Mouse (Mus musculus): ENCODE results near the gene Rtcb. TPM values are rescaled to one million over a fixed set of nuclear protein-coding genes. Genes with fewer than 3 reads are reported as not detected.
A peak's percentile ranks its signal among the peaks of the same experiment; 100 is the strongest.

Gene Rtcb
- polyA plus RNA-seq, 1 experiment from 2014 or later, result 237 TPM

- no peaks in the 10 kb centered on the region for H3K36me3 ChIP-seq (replicated peaks)
- WGBS, result 1% methylated on average over 63 of the region's 63 CpGs
- H3K4me3 ChIP-seq, result peak overlapping the region; percentile 65
- H3K27ac ChIP-seq (replicated peaks), result peak overlapping the region; percentile 73; the same call in 1 of the 2 replicates
- H3K4me1 ChIP-seq, result peaks cover 20% of the 10 kb centered on the region
- peaks cover 36% of the 10 kb centered on the region for H3K27me3 ChIP-seq (replicated peaks; ENCODE audit: low read depth, poor library complexity, severe bottlenecking)
- H3K9me3 ChIP-seq, result no peaks in the 10 kb centered on the region
- DNase-seq (ENCODE audit: low spot score), result peak; percentile 84
Measured at GRCm38 (mm10) chr10:85928499-85929207, 29.0 kb downstream of the Rtcb start.

GRCm38 (mm10) chr10:85927676-85928445 is 29.8 kb downstream of the Rtcb start, which contains the start of gene Ascl4:
Ascl4 (plus strand) TSS chr10:85927681.
- H3K4me3 ChIP-seq, result peak within 1 kb of the TSS; percentile 65
- 2% methylated on average over 23 of the region's 23 CpGs for WGBS
- peaks cover 36% of the 10 kb centered on the region for H3K27me3 ChIP-seq (replicated peaks; ENCODE audit: low read depth, poor library complexity, severe bottlenecking)
- H3K4me1 ChIP-seq, result peaks cover 20% of the 10 kb centered on the region
- peak; percentile 58 for DNase-seq (ENCODE audit: low spot score)
- H3K27ac ChIP-seq (replicated peaks), result peak within 1 kb of the TSS; percentile 73; the same call in 1 of the 2 replicates
- H3K9me3 ChIP-seq, result no peaks in the 10 kb centered on the region
- no peaks in the 10 kb centered on the region for H3K36me3 ChIP-seq (replicated peaks)

GRCm38 (mm10) chr10:85916498-85917309 is 40.9 kb downstream of the Rtcb start, which contains the start of gene Prdm4:
Prdm4 (minus strand) TSS chr10:85917142.
- WGBS, result under 1% methylated on average over 90 of the region's 90 CpGs
- Histone ChIP-seq H3K4me1 (peaks cover 10% of the 10 kb centered on the region), H3K9me3 (no peaks in the 10 kb centered on the region), H3K27me3 (replicated peaks; ENCODE audit: low read depth, poor library complexity, severe bottlenecking) (no peaks in the 10 kb centered on the region), H3K36me3 (replicated peaks) (peaks cover 32% of the 10 kb centered on the region), H3K4me3 (peak within 1 kb of the TSS; percentile 99), H3K27ac (replicated peaks) (peak within 1 kb of the TSS; percentile 93)
- DNase-seq (ENCODE audit: low spot score), result peak; percentile 99

Other genes starting within 250 kb of the Rtcb start
- 112 and 115 TPM in 2 replicates for gene Pwp1, start 128.3 kb downstream of the Rtcb start, polyA plus RNA-seq (2016; fragmentation: Nextera tagmentation; extraction: Ambion mirVana)
- gene Prdm4, start 40.7 kb downstream of the Rtcb start, polyA plus RNA-seq (2016; fragmentation: Nextera tagmentation; extraction: Ambion mirVana), result 26.2 and 28.6 TPM in 2 replicates
- 0.61 and 0.64 TPM in 2 replicates for gene Ascl4, start 30.1 kb downstream of the Rtcb start, polyA plus RNA-seq (2016; fragmentation: Nextera tagmentation; extraction: Ambion mirVana)
- gene Bpifc, start 54.1 kb upstream of the Rtcb start, polyA plus RNA-seq (2016; fragmentation: Nextera tagmentation; extraction: Ambion mirVana), result 0.08 TPM in 1 of 2 replicates, not detected in the other
- 17.8 and 19.2 TPM in 2 replicates for gene Fbxo7, start 64.1 kb upstream of the Rtcb start, polyA plus RNA-seq (2016; fragmentation: Nextera tagmentation; extraction: Ambion mirVana)

All from embryonic facial prominence, embryonic 10.5 days (tissue).